Mouse (Mus musculus): ENCODE measurements around the gene Nhlh2. TPM values are rescaled to one million over a fixed set of nuclear protein-coding genes. Genes with fewer than 3 reads are reported as not detected.

Nhlh2 gene
- polyA plus RNA-seq (2012; rRNA removed): 0.03 and 0.08 TPM in 2 replicates
- not detected in 2 replicates for polyA plus RNA-seq (2014; fragmentation: Nextera tagmentation; extraction: Ambion mirVana)

GRCm38 (mm10) chr3:102009926-102010381 is at the start of gene Nhlh2:
Nhlh2 (plus strand) TSS chr3:102010076.
- no peak within 1 kb of the TSS for H3K27ac ChIP-seq (replicated peaks; ENCODE audit: low read depth, low read length)
- no peak within 1 kb of the TSS for H3K9ac ChIP-seq (ENCODE audit: low read depth, low read length, severe bottlenecking)
- H3K4me1 ChIP-seq (ENCODE audit: control insufficient read depth, insufficient read depth, low read length): peaks cover 17% of the 10 kb centered on the region
- 8% methylated on average over 2 of the region's 2 CpGs for WGBS
- ATAC-seq (ENCODE audit: low FRiP score, low read depth) (no peak), DNase-seq (ENCODE audit: low spot score) (no peak)
- no peak for TF ChIP-seq POLR2A (IDR thresholded peaks at IDR 0.05; ENCODE audit: borderline replicate concordance, extremely low read depth, insufficient read depth, insufficient read length)
- H3K4me2 ChIP-seq (replicated peaks; ENCODE audit: low read depth, low read length, severe bottlenecking): no peak within 1 kb of the TSS
- no peaks in the 10 kb centered on the region for H3K9me3 ChIP-seq (ENCODE audit: control insufficient read depth, low read length)
- H3K4me3 ChIP-seq (replicated peaks; ENCODE audit: low read length): no peak within 1 kb of the TSS
- H3K27me3 ChIP-seq (ENCODE audit: control insufficient read depth, insufficient read depth, low read length): peaks cover 61% of the 10 kb centered on the region
- H3K36me3 ChIP-seq (ENCODE audit: control insufficient read depth, insufficient read depth, low read length): no peaks in the 10 kb centered on the region

- Histone ChIP-seq H3K9me3 (ENCODE audit: control insufficient read depth, low read length) (no peaks in the 10 kb centered on the region), H3K4me1 (ENCODE audit: control insufficient read depth, insufficient read depth, low read length) (no peaks in the 10 kb centered on the region), H3K4me2 (replicated peaks; ENCODE audit: low read depth, low read length, severe bottlenecking) (no peak overlapping the region), H3K36me3 (ENCODE audit: control insufficient read depth, insufficient read depth, low read length) (no peaks in the 10 kb centered on the region), H3K9ac (ENCODE audit: low read depth, low read length, severe bottlenecking) (no peak overlapping the region), H3K27ac (replicated peaks; ENCODE audit: low read depth, low read length) (no peak overlapping the region), H3K27me3 (ENCODE audit: control insufficient read depth, insufficient read depth, low read length) (no peaks in the 10 kb centered on the region), H3K4me3 (replicated peaks; ENCODE audit: low read length) (no peak overlapping the region)
- WGBS: 93% methylated on average over 15 of the region's 15 CpGs
- no peak for TF ChIP-seq POLR2A (IDR thresholded peaks at IDR 0.05; ENCODE audit: borderline replicate concordance, extremely low read depth, insufficient read depth, insufficient read length)
- no peak for ATAC-seq (ENCODE audit: low FRiP score, low read depth)
- no peak for DNase-seq (ENCODE audit: low spot score)
Observed at GRCm38 (mm10) chr3:101961146-101961835, 48.6 kb upstream of the Nhlh2 start.

- ATAC-seq (ENCODE audit: low FRiP score, low read depth) (no peak), DNase-seq (ENCODE audit: low spot score) (no peak)
- H3K9me3 ChIP-seq (ENCODE audit: control insufficient read depth, low read length): no peaks in the 10 kb centered on the region
- H3K4me3 ChIP-seq (replicated peaks; ENCODE audit: low read length): no peak overlapping the region
- no peak overlapping the region for H3K4me2 ChIP-seq (replicated peaks; ENCODE audit: low read depth, low read length, severe bottlenecking)
- no peaks in the 10 kb centered on the region for H3K4me1 ChIP-seq (ENCODE audit: control insufficient read depth, insufficient read depth, low read length)
- no peaks in the 10 kb centered on the region for H3K27me3 ChIP-seq (ENCODE audit: control insufficient read depth, insufficient read depth, low read length)
- H3K9ac ChIP-seq (ENCODE audit: low read depth, low read length, severe bottlenecking): no peak overlapping the region
- TF ChIP-seq POLR2A (IDR thresholded peaks at IDR 0.05; ENCODE audit: borderline replicate concordance, extremely low read depth, insufficient read depth, insufficient read length): no peak
- 21% methylated on average over 9 of the region's 9 CpGs for WGBS
- H3K27ac ChIP-seq (replicated peaks; ENCODE audit: low read depth, low read length): no peak overlapping the region
- H3K36me3 ChIP-seq (ENCODE audit: control insufficient read depth, insufficient read depth, low read length): no peaks in the 10 kb centered on the region
Observed at GRCm38 (mm10) chr3:101963501-101963900, 46.4 kb upstream of the Nhlh2 start.

GRCm38 (mm10) chr3:101964352-101964751 is 45.5 kb upstream of the Nhlh2 start:
- TF ChIP-seq POLR2A (IDR thresholded peaks at IDR 0.05; ENCODE audit: borderline replicate concordance, extremely low read depth, insufficient read depth, insufficient read length): no peak
- DNase-seq (ENCODE audit: low spot score) (no peak), ATAC-seq (ENCODE audit: low FRiP score, low read depth) (no peak)
- Histone ChIP-seq H3K27ac (replicated peaks; ENCODE audit: low read depth, low read length) (no peak overlapping the region), H3K27me3 (ENCODE audit: control insufficient read depth, insufficient read depth, low read length) (no peaks in the 10 kb centered on the region), H3K4me2 (replicated peaks; ENCODE audit: low read depth, low read length, severe bottlenecking) (no peak overlapping the region), H3K4me1 (ENCODE audit: control insufficient read depth, insufficient read depth, low read length) (no peaks in the 10 kb centered on the region), H3K36me3 (ENCODE audit: control insufficient read depth, insufficient read depth, low read length) (no peaks in the 10 kb centered on the region), H3K4me3 (replicated peaks; ENCODE audit: low read length) (no peak overlapping the region), H3K9ac (ENCODE audit: low read depth, low read length, severe bottlenecking) (no peak overlapping the region), H3K9me3 (ENCODE audit: control insufficient read depth, low read length) (no peaks in the 10 kb centered on the region)
- WGBS: 33% methylated on average over 7 of the region's 7 CpGs

- H3K27me3 ChIP-seq (ENCODE audit: control insufficient read depth, insufficient read depth, low read length): no peaks in the 10 kb centered on the region
- no peak overlapping the region for H3K9ac ChIP-seq (ENCODE audit: low read depth, low read length, severe bottlenecking)
- no peak overlapping the region for H3K4me3 ChIP-seq (replicated peaks; ENCODE audit: low read length)
- no peaks in the 10 kb centered on the region for H3K9me3 ChIP-seq (ENCODE audit: control insufficient read depth, low read length)
- H3K27ac ChIP-seq (replicated peaks; ENCODE audit: low read depth, low read length): no peak overlapping the region
- H3K36me3 ChIP-seq (ENCODE audit: control insufficient read depth, insufficient read depth, low read length): no peaks in the 10 kb centered on the region
- ATAC-seq (ENCODE audit: low FRiP score, low read depth) (no peak), DNase-seq (ENCODE audit: low spot score) (no peak)
- TF ChIP-seq POLR2A (IDR thresholded peaks at IDR 0.05; ENCODE audit: borderline replicate concordance, extremely low read depth, insufficient read depth, insufficient read length): no peak
- H3K4me1 ChIP-seq (ENCODE audit: control insufficient read depth, insufficient read depth, low read length): no peaks in the 10 kb centered on the region
- WGBS: 15% methylated on average over 3 of the region's 3 CpGs
- H3K4me2 ChIP-seq (replicated peaks; ENCODE audit: low read depth, low read length, severe bottlenecking): no peak overlapping the region
Observed at GRCm38 (mm10) chr3:101966825-101967558, 42.9 kb upstream of the Nhlh2 start.
